Mouse (Mus musculus): ENCODE data around the gene Kat7.

DNA sequence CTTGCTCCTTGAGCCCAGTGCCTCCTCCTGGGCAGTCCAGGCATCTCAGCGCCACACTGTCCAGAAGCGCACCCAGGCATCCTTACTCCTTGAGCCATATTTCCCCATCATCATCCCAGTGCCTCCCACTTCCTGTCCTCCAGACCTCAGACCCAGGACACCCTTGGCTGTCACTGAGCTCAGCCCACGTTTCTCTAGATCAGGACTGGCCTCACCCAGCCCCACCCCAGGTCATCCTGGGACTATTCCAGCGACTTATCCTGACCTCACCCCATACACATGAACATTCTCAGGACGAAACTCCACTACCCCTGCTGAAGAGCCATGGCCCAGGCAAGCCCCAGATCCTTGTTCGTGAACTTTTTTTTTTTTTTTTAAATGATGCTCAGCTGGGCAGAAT is 54.3 kb downstream of the Kat7 start:
- TF ChIP-seq CTCF (IDR thresholded peaks at IDR 0.05) (peak; percentile 17; the same call in 1 of the 2 replicates), EP300 (IDR thresholded peaks at IDR 0.05) (no peak)

Measured in lung, postnatal 0 days (tissue).